Mouse (Mus musculus): Measurements from ENCODE around the gene Timm17b. TPM values are rescaled to one million over a fixed set of nuclear protein-coding genes. Genes with fewer than 3 reads are reported as not detected.
A peak's percentile ranks its signal among the peaks of the same experiment; 100 is the strongest.

Timm17b gene
- polyA plus RNA-seq, 1 experiment from 2014 or later = 159 TPM

- H3K9me3 ChIP-seq (ENCODE audit: control insufficient read depth, low read length) = no peaks in the 10 kb centered on the region
- H3K27me3 ChIP-seq (ENCODE audit: control insufficient read depth, insufficient read depth, low read length) = peaks cover 59% of the 10 kb centered on the region
- 13% methylated on average over 36 of the region's 40 CpGs for WGBS
- ATAC-seq (ENCODE audit: insufficient number of reproducible peaks, insufficient read depth, low FRiP score, low read depth) = no peak
- H3K27ac ChIP-seq (replicated peaks in 1 of 2; ENCODE audit: control insufficient read depth in 1 of 2, insufficient read depth in 1 of 2, low read depth in 2 of 2, low read length in 2 of 2) = no peak within 1 kb of the TSS
- peak within 1 kb of the TSS; percentile 38 for H3K4me2 ChIP-seq (ENCODE audit: low read length)
- H3K9ac ChIP-seq (ENCODE audit: low read length) = no peak within 1 kb of the TSS
- H3K4me1 ChIP-seq (ENCODE audit: control insufficient read depth in 2 of 2, insufficient read depth in 2 of 2, low read length in 2 of 2) = no peaks in the 10 kb centered on the region
- H3K36me3 ChIP-seq (ENCODE audit: control insufficient read depth, insufficient read depth, low read length) = no peaks in the 10 kb centered on the region
- 0 out of 4 replicates have a peak within 1 kb of the TSS, but pooled peaks of 1 of the 2 experiments have one; percentile 6 for H3K4me3 ChIP-seq (ENCODE audit: control insufficient read depth in 1 of 2, insufficient read depth in 1 of 2, low read depth in 1 of 2, low read length in 2 of 2)
These were observed 20.6 kb downstream of the Timm17b start, which contains the start of gene Pcsk1n for GRCm38 (mm10) chrX:7919601-7920383. TSS of gene Pcsk1n (plus strand) at chrX:7919822.

DNA sequence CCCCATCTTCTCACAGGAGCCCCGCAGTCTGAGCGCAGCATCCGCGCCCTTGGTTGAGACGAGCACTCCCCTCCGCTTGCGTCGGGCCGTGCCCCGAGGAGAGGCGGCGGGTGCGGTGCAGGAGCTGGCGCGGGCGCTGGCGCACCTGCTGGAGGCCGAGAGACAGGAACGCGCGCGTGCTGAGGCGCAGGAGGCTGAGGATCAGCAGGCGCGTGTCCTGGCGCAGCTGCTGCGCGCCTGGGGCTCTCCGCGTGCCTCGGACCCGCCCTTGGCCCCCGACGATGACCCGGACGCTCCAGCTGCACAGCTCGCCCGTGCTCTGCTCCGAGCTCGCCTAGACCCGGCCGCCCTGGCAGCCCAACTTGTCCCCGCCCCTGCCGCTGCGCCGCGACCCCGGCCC, 22.9 kb downstream of the Timm17b start:
- no peaks in the 10 kb centered on the region for H3K36me3 ChIP-seq (ENCODE audit: control insufficient read depth, insufficient read depth, low read length)
- no peaks in the 10 kb centered on the region for H3K4me1 ChIP-seq (ENCODE audit: control insufficient read depth in 2 of 2, insufficient read depth in 2 of 2, low read length in 2 of 2)
- no peak for ATAC-seq (ENCODE audit: insufficient number of reproducible peaks, insufficient read depth, low FRiP score, low read depth)
- peak overlapping the region; percentile 59 for H3K4me2 ChIP-seq (ENCODE audit: low read length)
- H3K27ac ChIP-seq (replicated peaks in 1 of 2; ENCODE audit: control insufficient read depth in 1 of 2, insufficient read depth in 1 of 2, low read depth in 2 of 2, low read length in 2 of 2) = no peak overlapping the region
- no peaks in the 10 kb centered on the region for H3K9me3 ChIP-seq (ENCODE audit: control insufficient read depth, low read length)
- no peak overlapping the region for H3K9ac ChIP-seq (ENCODE audit: low read length)
- H3K4me3 ChIP-seq (ENCODE audit: control insufficient read depth in 1 of 2, insufficient read depth in 1 of 2, low read depth in 1 of 2, low read length in 2 of 2) = peak overlapping the region; percentile 28 to 31
- H3K27me3 ChIP-seq (ENCODE audit: control insufficient read depth, insufficient read depth, low read length) = peaks cover 79% of the 10 kb centered on the region
- WGBS = 17% methylated on average over 41 of the region's 48 CpGs

DNA sequence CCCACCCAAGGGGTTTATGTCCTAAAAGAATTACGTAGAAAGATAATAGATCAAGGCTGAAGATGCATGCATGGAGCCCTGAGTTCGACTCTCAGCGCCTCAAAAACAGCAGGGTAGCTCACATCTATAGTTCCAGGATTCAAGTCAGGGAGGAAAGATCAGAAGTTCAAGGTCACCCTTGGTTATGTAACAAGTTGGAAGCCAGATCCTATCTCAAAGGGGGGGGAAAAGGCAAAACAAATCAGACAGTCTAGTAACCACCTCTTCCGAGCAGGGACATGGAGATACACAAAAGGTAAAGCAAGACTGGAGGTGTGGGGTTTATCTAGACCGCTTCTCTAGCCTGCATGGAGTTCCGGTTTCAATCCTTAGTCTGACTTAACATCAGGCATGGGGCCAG, 27.1 kb downstream of the Timm17b start:
- Histone ChIP-seq H3K4me2 (ENCODE audit: low read length) (no peak overlapping the region), H3K9me3 (ENCODE audit: control insufficient read depth, low read length) (no peaks in the 10 kb centered on the region), H3K36me3 (ENCODE audit: control insufficient read depth, insufficient read depth, low read length) (peaks cover 12% of the 10 kb centered on the region; the same call in 1 of the 2 replicates), H3K27me3 (ENCODE audit: control insufficient read depth, insufficient read depth, low read length) (peaks cover 69% of the 10 kb centered on the region), H3K4me3 (ENCODE audit: control insufficient read depth in 1 of 2, insufficient read depth in 1 of 2, low read depth in 1 of 2, low read length in 2 of 2) (no peak overlapping the region), H3K4me1 (ENCODE audit: control insufficient read depth in 2 of 2, insufficient read depth in 2 of 2, low read length in 2 of 2) (no peaks in the 10 kb centered on the region), H3K27ac (replicated peaks in 1 of 2; ENCODE audit: control insufficient read depth in 1 of 2, insufficient read depth in 1 of 2, low read depth in 2 of 2, low read length in 2 of 2) (no peak overlapping the region), H3K9ac (ENCODE audit: low read length) (no peak overlapping the region)
- WGBS = 66% methylated on average over 6 of the region's 6 CpGs
- ATAC-seq (ENCODE audit: insufficient number of reproducible peaks, insufficient read depth, low FRiP score, low read depth) = no peak

GRCm38 (mm10) chrX:7927116-7927515, 28.0 kb downstream of the Timm17b start:
- 25% methylated on average over 10 of the region's 10 CpGs for whole genome bisulfite sequencing
- H3K36me3 ChIP-seq (ENCODE audit: control insufficient read depth, insufficient read depth, low read length) = peaks cover 20% of the 10 kb centered on the region; the same call in 1 of the 2 replicates
- no peak overlapping the region for H3K4me3 ChIP-seq (ENCODE audit: control insufficient read depth in 1 of 2, insufficient read depth in 1 of 2, low read depth in 1 of 2, low read length in 2 of 2)
- no peak overlapping the region for H3K27ac ChIP-seq (replicated peaks in 1 of 2; ENCODE audit: control insufficient read depth in 1 of 2, insufficient read depth in 1 of 2, low read depth in 2 of 2, low read length in 2 of 2)
- no peak overlapping the region for H3K9ac ChIP-seq (ENCODE audit: low read length)
- H3K9me3 ChIP-seq (ENCODE audit: control insufficient read depth, low read length) = no peaks in the 10 kb centered on the region
- H3K27me3 ChIP-seq (ENCODE audit: control insufficient read depth, insufficient read depth, low read length) = peaks cover 60% of the 10 kb centered on the region
- no peaks in the 10 kb centered on the region for H3K4me1 ChIP-seq (ENCODE audit: control insufficient read depth in 2 of 2, insufficient read depth in 2 of 2, low read length in 2 of 2)
- H3K4me2 ChIP-seq (ENCODE audit: low read length) = peak overlapping the region; percentile 34; the same call in 1 of the 2 replicates
- ATAC-seq (ENCODE audit: insufficient number of reproducible peaks, insufficient read depth, low FRiP score, low read depth) = no peak

GRCm38 (mm10) chrX:7928270-7928790, 29.2 kb downstream of the Timm17b start, which contains the start of gene Eras:
TSS of gene Eras (minus strand) at chrX:7928607.
- Histone ChIP-seq H3K9me3 (ENCODE audit: control insufficient read depth, low read length) (no peaks in the 10 kb centered on the region), H3K27me3 (ENCODE audit: control insufficient read depth, insufficient read depth, low read length) (peaks cover 48% of the 10 kb centered on the region), H3K4me2 (ENCODE audit: low read length) (peak within 1 kb of the TSS; percentile 34), H3K4me3 (ENCODE audit: control insufficient read depth in 1 of 2, insufficient read depth in 1 of 2, low read depth in 1 of 2, low read length in 2 of 2) (no peak within 1 kb of the TSS), H3K27ac (replicated peaks in 1 of 2; ENCODE audit: control insufficient read depth in 1 of 2, insufficient read depth in 1 of 2, low read depth in 2 of 2, low read length in 2 of 2) (no peak within 1 kb of the TSS), H3K36me3 (ENCODE audit: control insufficient read depth, insufficient read depth, low read length) (peaks cover 28% of the 10 kb centered on the region; the same call in 1 of the 2 replicates), H3K4me1 (ENCODE audit: control insufficient read depth in 2 of 2, insufficient read depth in 2 of 2, low read length in 2 of 2) (no peaks in the 10 kb centered on the region), H3K9ac (ENCODE audit: low read length) (no peak within 1 kb of the TSS)
- no peak for ATAC-seq (ENCODE audit: insufficient number of reproducible peaks, insufficient read depth, low FRiP score, low read depth)
- 17% methylated on average over 18 of the region's 19 CpGs for WGBS

- WGBS = 40% methylated on average over 11 of the region's 11 CpGs
- Histone ChIP-seq H3K4me3 (ENCODE audit: control insufficient read depth in 1 of 2, insufficient read depth in 1 of 2, low read depth in 1 of 2, low read length in 2 of 2) (no peak overlapping the region), H3K27me3 (ENCODE audit: control insufficient read depth, insufficient read depth, low read length) (no peaks in the 10 kb centered on the region), H3K9me3 (ENCODE audit: control insufficient read depth, low read length) (no peaks in the 10 kb centered on the region), H3K4me1 (ENCODE audit: control insufficient read depth in 2 of 2, insufficient read depth in 2 of 2, low read length in 2 of 2) (no peaks in the 10 kb centered on the region), H3K9ac (ENCODE audit: low read length) (no peak overlapping the region), H3K27ac (replicated peaks in 1 of 2; ENCODE audit: control insufficient read depth in 1 of 2, insufficient read depth in 1 of 2, low read depth in 2 of 2, low read length in 2 of 2) (no peak overlapping the region), H3K36me3 (ENCODE audit: control insufficient read depth, insufficient read depth, low read length) (peaks cover 59% of the 10 kb centered on the region), H3K4me2 (ENCODE audit: low read length) (no peak overlapping the region)
- no peak for ATAC-seq (ENCODE audit: insufficient number of reproducible peaks, insufficient read depth, low FRiP score, low read depth)
These were observed 37.7 kb downstream of the Timm17b start for GRCm38 (mm10) chrX:7936874-7937273.

GRCm38 (mm10) chrX:7937667-7938066, 38.5 kb downstream of the Timm17b start:
- ATAC-seq (ENCODE audit: insufficient number of reproducible peaks, insufficient read depth, low FRiP score, low read depth) = no peak
- no peaks in the 10 kb centered on the region for H3K4me1 ChIP-seq (ENCODE audit: control insufficient read depth in 2 of 2, insufficient read depth in 2 of 2, low read length in 2 of 2)
- no peak overlapping the region for H3K9ac ChIP-seq (ENCODE audit: low read length)
- H3K27me3 ChIP-seq (ENCODE audit: control insufficient read depth, insufficient read depth, low read length) = no peaks in the 10 kb centered on the region
- H3K4me2 ChIP-seq (ENCODE audit: low read length) = no peak overlapping the region
- peaks cover 56% of the 10 kb centered on the region for H3K36me3 ChIP-seq (ENCODE audit: control insufficient read depth, insufficient read depth, low read length)
- no peak overlapping the region for H3K4me3 ChIP-seq (ENCODE audit: control insufficient read depth in 1 of 2, insufficient read depth in 1 of 2, low read depth in 1 of 2, low read length in 2 of 2)
- no peaks in the 10 kb centered on the region for H3K9me3 ChIP-seq (ENCODE audit: control insufficient read depth, low read length)
- H3K27ac ChIP-seq (replicated peaks in 1 of 2; ENCODE audit: control insufficient read depth in 1 of 2, insufficient read depth in 1 of 2, low read depth in 2 of 2, low read length in 2 of 2) = no peak overlapping the region
- 86% methylated on average over 6 of the region's 6 CpGs for WGBS
